Mouse (Mus musculus): ENCODE data around the gene Opn4. TPM values are rescaled to one million over a fixed set of nuclear protein-coding genes. Genes with fewer than 3 reads are reported as not detected.

Opn4 gene
- not detected for polyA plus RNA-seq (2014; fragmentation: Illumina TruSeq; extraction: RNeasy Lipid Tissue Mini Kit (QIAGEN cat#74804); ENCODE audit: low read depth, low replicate concordance)

DNA sequence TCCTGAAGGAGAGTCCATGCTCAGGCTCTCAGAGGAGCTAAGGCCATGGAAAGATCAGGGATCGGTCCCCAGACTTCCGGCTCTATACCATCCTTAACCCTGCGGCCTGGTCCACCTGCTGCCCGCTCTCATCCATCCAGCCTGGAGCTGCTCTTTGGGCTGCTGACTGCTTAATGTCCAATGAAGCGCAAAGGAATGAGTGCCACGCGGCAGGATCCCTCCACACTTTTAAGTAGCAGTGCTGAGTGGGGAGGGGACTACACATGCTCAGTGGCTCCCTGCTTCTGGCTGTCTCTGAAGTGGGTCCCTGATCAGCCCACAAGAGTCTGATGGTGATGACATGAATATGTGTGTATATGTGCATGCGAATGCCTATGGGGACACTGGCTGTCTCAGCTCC, at the start of gene Opn4:
Opn4 (minus strand) TSS at position 202 of the 400 bp plus-strand sequence.

DNA sequence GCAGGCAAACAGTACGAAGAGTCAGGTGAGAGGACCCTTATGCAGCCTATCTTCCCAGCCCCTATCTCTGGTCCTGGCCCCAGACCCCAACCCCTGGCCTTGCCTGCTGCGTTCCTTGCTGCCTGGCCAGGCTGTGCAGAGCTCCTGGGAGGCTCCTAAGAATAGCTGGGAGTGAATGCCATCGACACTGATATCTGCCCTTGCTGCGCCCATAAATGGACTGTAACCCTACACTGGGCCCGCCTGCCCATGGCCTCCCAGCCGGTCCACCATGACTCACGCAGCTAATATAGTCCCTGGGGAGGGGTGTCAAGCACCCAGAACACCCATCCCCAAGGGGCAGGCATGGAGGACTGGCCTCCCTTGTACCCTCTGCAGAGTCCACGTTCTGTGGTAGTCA, 11.4 kb downstream of the Opn4 start, which contains the start of gene Ldb3:
Ldb3 (minus strand) TSS at position 185 of the 400 bp plus-strand sequence.

Other genes starting within 250 kb of the Opn4 start
- not detected for gene Fam25c, start 244.7 kb downstream of the Opn4 start, polyA plus RNA-seq (2014; fragmentation: Illumina TruSeq; extraction: RNeasy Lipid Tissue Mini Kit (QIAGEN cat#74804); ENCODE audit: low read depth, low replicate concordance)
- not detected for gene Sncg, start 225.4 kb downstream of the Opn4 start, polyA plus RNA-seq (2014; fragmentation: Illumina TruSeq; extraction: RNeasy Lipid Tissue Mini Kit (QIAGEN cat#74804); ENCODE audit: low read depth, low replicate concordance)
- 3.5 TPM for gene Mmrn2, start 224.7 kb downstream of the Opn4 start, polyA plus RNA-seq (2014; fragmentation: Illumina TruSeq; extraction: RNeasy Lipid Tissue Mini Kit (QIAGEN cat#74804); ENCODE audit: low read depth, low replicate concordance)
- gene Bmpr1a, start 96.8 kb downstream of the Opn4 start, polyA plus RNA-seq (2014; fragmentation: Illumina TruSeq; extraction: RNeasy Lipid Tissue Mini Kit (QIAGEN cat#74804); ENCODE audit: low read depth, low replicate concordance), result 175 TPM
- gene 9230112D13Rik, start 77.3 kb downstream of the Opn4 start, polyA plus RNA-seq (2014; fragmentation: Illumina TruSeq; extraction: RNeasy Lipid Tissue Mini Kit (QIAGEN cat#74804); ENCODE audit: low read depth, low replicate concordance), result not detected
- gene Ldb3, start 11.5 kb downstream of the Opn4 start, polyA plus RNA-seq (2014; fragmentation: Illumina TruSeq; extraction: RNeasy Lipid Tissue Mini Kit (QIAGEN cat#74804); ENCODE audit: low read depth, low replicate concordance), result 15.9 TPM
- 158 TPM for gene Wapl, start 73.8 kb upstream of the Opn4 start, polyA plus RNA-seq (2014; fragmentation: Illumina TruSeq; extraction: RNeasy Lipid Tissue Mini Kit (QIAGEN cat#74804); ENCODE audit: low read depth, low replicate concordance)
- gene Grid1, start 220.0 kb upstream of the Opn4 start, polyA plus RNA-seq (2014; fragmentation: Illumina TruSeq; extraction: RNeasy Lipid Tissue Mini Kit (QIAGEN cat#74804); ENCODE audit: low read depth, low replicate concordance), result 0.25 TPM

Measured in sigmoid colon, adult 10 weeks (tissue).